In genomic region chr14:122902884-122903283, GRCm38 (mm10) we compare ENCODE assay signal across 9 mouse cellular contexts. TPM values are rescaled to one million over a fixed set of nuclear protein-coding genes. Genes with fewer than 3 reads are reported as not detected.
DNase-seq lines count a peak whose midpoint lies in the region; ATAC-seq lines count a peak whose summit lies in the region.
"Had no signal": no experiment of that assay in that cellular context is flagged by ENCODE, and none has a peak within 500 bp of the region (broad histone marks: within the 10 kb centered on the region; RNA-seq: fewer than 3 reads in every experiment).

No protein-coding gene starts in this region.

- H3K36me3 ChIP-seq in midbrain, embryonic 14.5 days (ENCODE audit: control insufficient read depth, insufficient read depth, low read length): no peaks in the 10 kb centered on the region
- H3K36me3 ChIP-seq in midbrain, embryonic 11.5 days (ENCODE audit: control insufficient read depth, insufficient read depth, low read length): no peaks in the 10 kb centered on the region
- H3K36me3 ChIP-seq: limb, embryonic 12.5 days had no signal

- H3K9me3 ChIP-seq in midbrain, embryonic 14.5 days (ENCODE audit: control insufficient read depth, low read length): peaks cover 5% of the 10 kb centered on the region
- no peaks in the 10 kb centered on the region; the same call in 1 of the 2 replicates for H3K9me3 ChIP-seq in midbrain, embryonic 11.5 days (ENCODE audit: control insufficient read depth, low read length)

- H3K27ac ChIP-seq in midbrain, embryonic 14.5 days (replicated peaks; ENCODE audit: low read depth, low read length): no peak overlapping the region
- no peak overlapping the region for H3K27ac ChIP-seq in midbrain, embryonic 11.5 days (ENCODE audit: low read depth, low read length)
- H3K27ac ChIP-seq: limb, embryonic 12.5 days had no signal

- no peak for ATAC-seq in midbrain, embryonic 14.5 days (ENCODE audit: low FRiP score, low TSS enrichment)
- ATAC-seq in midbrain, embryonic 11.5 days (ENCODE audit: low FRiP score): no peak
- ATAC-seq in frontal cortex, adult (ENCODE audit: low TSS enrichment): peak; percentile 54
- peak; percentile 59 to 75; a peak in 3 of 4 replicates for ATAC-seq in hematopoietic stem cell, adult 5-6 weeks (replicated peaks in 1 of 2; ENCODE audit: insufficient read depth in 1 of 2, low FRiP score in 2 of 2, low TSS enrichment in 1 of 2, low read depth in 1 of 2, poor library complexity in 2 of 2, severe bottlenecking in 2 of 2)

- H3K4me1 ChIP-seq in midbrain, embryonic 14.5 days (ENCODE audit: control insufficient read depth, insufficient read depth, low read length): no peaks in the 10 kb centered on the region
- H3K4me1 ChIP-seq in midbrain, embryonic 11.5 days (ENCODE audit: control insufficient read depth, insufficient read depth, low read length): no peaks in the 10 kb centered on the region

- intact Hi-C loops in left cerebral cortex, postnatal 25 days (cut with DNase I): no loop called here

- DNase-seq in midbrain, embryonic 14.5 days: peak; percentile 46
- DNase-seq in midbrain, embryonic 11.5 days (ENCODE audit: low spot score, missing footprints): no peak
- peak; percentile 77 to 85 for DNase-seq in adrenal gland, postnatal 36 days
- DNase-seq in left cerebral cortex, postnatal 25 days (ENCODE audit: low spot score in 2 of 2): peak; percentile 30
- peak; percentile 65 for DNase-seq in ovary, postnatal 36 days (ENCODE audit: low spot score)
- DNase-seq in spleen, postnatal 36 days (ENCODE audit: low spot score in 2 of 2): no peak

- 72% methylated on average over 4 of the region's 4 CpGs for WGBS in midbrain, embryonic 14.5 days
- 84% methylated on average over 4 of the region's 4 CpGs for WGBS in midbrain, embryonic 11.5 days

- H3K4me2 ChIP-seq in midbrain, embryonic 14.5 days (ENCODE audit: low read length): no peak overlapping the region
- no peak overlapping the region for H3K4me2 ChIP-seq in midbrain, embryonic 11.5 days
- H3K4me2 ChIP-seq: limb, embryonic 12.5 days had no signal

- H3K9ac ChIP-seq in midbrain, embryonic 14.5 days (replicated peaks; ENCODE audit: low read length): no peak overlapping the region
- no peak overlapping the region for H3K9ac ChIP-seq in midbrain, embryonic 11.5 days (ENCODE audit: low read length)
- H3K9ac ChIP-seq: limb, embryonic 12.5 days had no signal

- no peak overlapping the region for H3K4me3 ChIP-seq in midbrain, embryonic 14.5 days (replicated peaks; ENCODE audit: low read depth, low read length)
- H3K4me3 ChIP-seq in midbrain, embryonic 11.5 days (ENCODE audit: low read depth, low read length): no peak overlapping the region
- H3K4me3 ChIP-seq: limb, embryonic 12.5 days had no signal

- no peaks in the 10 kb centered on the region for H3K27me3 ChIP-seq in midbrain, embryonic 14.5 days (ENCODE audit: control insufficient read depth, insufficient read depth, low read length)
- no peaks in the 10 kb centered on the region for H3K27me3 ChIP-seq in midbrain, embryonic 11.5 days (ENCODE audit: control insufficient read depth, insufficient read depth, low read length)
- H3K27me3 ChIP-seq: limb, embryonic 12.5 days had no signal

RNA-seq across cellular contexts. Expression of gene Ggact, which starts 10.7 kb away (rescaled TPM):
- 5.2 and 5.4 TPM in 2 replicates for polyA plus RNA-seq in midbrain, embryonic 14.5 days (2014; fragmentation: Nextera tagmentation; extraction: Ambion mirVana)
- 5.2 and 5.5 TPM in 2 replicates for polyA plus RNA-seq in midbrain, embryonic 11.5 days (2014; fragmentation: Nextera tagmentation; extraction: Ambion mirVana)
- 10 to 100 TPM; 37.0 to 55.3 TPM for total RNA-seq in adrenal gland, postnatal 36 days (2021)
- total RNA-seq in hematopoietic stem cell, adult 5-6 weeks (2017): 15.6 and 23.7 TPM in 2 replicates
- total RNA-seq in left cerebral cortex, postnatal 25 days (2021): 10 to 100 TPM; 24.8 to 25.9 TPM

Comparison
In these comparisons a context has a peak if more than half of its experiments do, and no peak if none do; other contexts are left out.
1. DNase-seq: peak in midbrain, embryonic 14.5 days (single experiment), adrenal gland, postnatal 36 days (2 of 2), left cerebral cortex, postnatal 25 days (2 of 2) and ovary, postnatal 36 days (single experiment); none in midbrain, embryonic 11.5 days (single experiment) and spleen, postnatal 36 days (0 of 2).
2. ATAC-seq: peak in frontal cortex, adult (single experiment) and hematopoietic stem cell, adult 5-6 weeks (2 of 2); none in midbrain, embryonic 14.5 days (single experiment) and midbrain, embryonic 11.5 days (single experiment).